Mouse (Mus musculus): ENCODE measurements around the gene Fam208a. TPM values are rescaled to one million over a fixed set of nuclear protein-coding genes. Genes with fewer than 3 reads are reported as not detected.

Gene Fam208a
- total and polyA plus RNA-seq, 3 experiments: 4.4 to 11.4 (median 8.2) TPM

- Histone ChIP-seq H3K27ac (ENCODE audit: insufficient read depth, low read depth) (no peak overlapping the region), H3K4me1 (ENCODE audit: control insufficient read depth in 1 of 2, insufficient read depth in 2 of 2) (no peaks in the 10 kb centered on the region), H3K9me3 (replicated peaks; ENCODE audit: low read length) (peaks cover 2% of the 10 kb centered on the region), H3K27me3 (replicated peaks) (no peaks in the 10 kb centered on the region), H3K4me3 (replicated peaks in 1 of 3; ENCODE audit: low read depth in 2 of 3, low read length in 2 of 3, poor library complexity in 1 of 3) (no peak overlapping the region), H3K79me2 (replicated peaks; ENCODE audit: control insufficient read depth, extremely low read depth, insufficient read depth, poor library complexity, severe bottlenecking) (no peaks in the 10 kb centered on the region), H3K36me3 (replicated peaks in 1 of 2; ENCODE audit: control insufficient read depth in 1 of 2, insufficient read depth in 1 of 2, low read length in 1 of 2) (no peaks in the 10 kb centered on the region), H3K4me2 (ENCODE audit: insufficient read depth, low read depth, poor library complexity, severe bottlenecking) (no peak overlapping the region), H3K9ac (ENCODE audit: insufficient read depth, low read depth) (no peak overlapping the region)
- dilution Hi-C loops (cut with MboI; ENCODE audit: extremely low pct_ligation_motif_present, extremely low pct_unique_long_range_greater_than_20kb, low sequenced_read_pairs): no loop called here
- in situ Hi-C loops (cut with MboI; ENCODE audit: low pct_ligation_motif_present, low pct_unique_long_range_greater_than_20kb, low sequenced_read_pairs): no loop called here
- TF ChIP-seq JUN (IDR thresholded peaks at IDR 0.05; ENCODE audit: insufficient read depth, low read depth, low read length) (peak; percentile 63), EP300 (IDR thresholded peaks at IDR 0.05; ENCODE audit: low read length) (peak; percentile 77), JUND (conservative IDR thresholded peaks at IDR 0.05; ENCODE audit: low read depth, low read length) (peak; percentile 70), RCOR1 (conservative IDR thresholded peaks at IDR 0.05; ENCODE audit: low read depth, low read length) (peak; percentile 60; the same call in 1 of the 2 replicates), CHD2 (IDR thresholded peaks at IDR 0.05; ENCODE audit: low read length) (no peak), MAZ (IDR thresholded peaks at IDR 0.05; ENCODE audit: low read depth, low read length) (no peak), HCFC1 (IDR thresholded peaks at IDR 0.05; ENCODE audit: low read depth, low read length) (no peak), MYC (IDR thresholded peaks at IDR 0.05; ENCODE audit: low read depth, low read length) (no peak), POLR2A (IDR thresholded peaks at IDR 0.05; ENCODE audit: low read depth, low read length) (no peak), CHD1 (IDR thresholded peaks at IDR 0.05; ENCODE audit: low read depth, low read length) (no peak), NRF1 (IDR thresholded peaks at IDR 0.05; ENCODE audit: low read depth, low read length) (no peak), ZNF384 (IDR thresholded peaks at IDR 0.05; ENCODE audit: low read depth, low read length) (no peak), ELF1 (IDR thresholded peaks at IDR 0.05; ENCODE audit: low read depth, low read length) (no peak), ZC3H11A (IDR thresholded peaks at IDR 0.05; ENCODE audit: low read depth, low read length) (no peak), PAX5 (IDR thresholded peaks at IDR 0.05; ENCODE audit: low read length) (no peak), TCF12 (IDR thresholded peaks at IDR 0.05; ENCODE audit: low read depth, low read length) (0 out of 2 replicates have a peak, but pooled peaks have one; percentile 18), IRF4 (IDR thresholded peaks at IDR 0.05; ENCODE audit: low read depth, low read length) (peak; percentile 86), BHLHE40 (IDR thresholded peaks at IDR 0.05; ENCODE audit: low read depth, low read length) (peak; percentile 70), MEF2A (IDR thresholded peaks at IDR 0.05; ENCODE audit: borderline replicate concordance, low read depth, low read length) (0 out of 2 replicates have a peak, but pooled peaks have one; percentile 34), CTCF (conservative IDR thresholded peaks at IDR 0.05 in 1 of 2, IDR thresholded peaks at IDR 0.05 in 1 of 2; ENCODE audit: low read depth in 2 of 2, low read length in 2 of 2) (no peak)
- DNase-seq (ENCODE audit: extremely low read depth): no peak
Measured at GRCm38 (mm10) chr14:27384143-27384542, 44.5 kb upstream of the Fam208a start.

GRCm38 (mm10) chr14:27388616-27389015, 40.0 kb upstream of the Fam208a start:
- no peak overlapping the region for H3K4me2 ChIP-seq (ENCODE audit: insufficient read depth, low read depth, poor library complexity, severe bottlenecking)
- no peaks in the 10 kb centered on the region for H3K36me3 ChIP-seq (replicated peaks in 1 of 2; ENCODE audit: control insufficient read depth in 1 of 2, insufficient read depth in 1 of 2, low read length in 1 of 2)
- dilution Hi-C loops (cut with MboI; ENCODE audit: extremely low pct_ligation_motif_present, extremely low pct_unique_long_range_greater_than_20kb, low sequenced_read_pairs) (no loop called here), in situ Hi-C loops (cut with MboI; ENCODE audit: low pct_ligation_motif_present, low pct_unique_long_range_greater_than_20kb, low sequenced_read_pairs) (no loop called here)
- TF ChIP-seq IRF4 (IDR thresholded peaks at IDR 0.05; ENCODE audit: low read depth, low read length) (no peak), HCFC1 (IDR thresholded peaks at IDR 0.05; ENCODE audit: low read depth, low read length) (no peak)
- no peak overlapping the region for H3K4me3 ChIP-seq (replicated peaks in 1 of 3; ENCODE audit: low read depth in 2 of 3, low read length in 2 of 3, poor library complexity in 1 of 3)
- no peak overlapping the region for H3K9ac ChIP-seq (ENCODE audit: insufficient read depth, low read depth)
- H3K9me3 ChIP-seq (replicated peaks; ENCODE audit: low read length): peaks cover under 1% of the 10 kb centered on the region
- no peaks in the 10 kb centered on the region for H3K27me3 ChIP-seq (replicated peaks)
- no peak for DNase-seq (ENCODE audit: extremely low read depth)
- H3K79me2 ChIP-seq (replicated peaks; ENCODE audit: control insufficient read depth, extremely low read depth, insufficient read depth, poor library complexity, severe bottlenecking): no peaks in the 10 kb centered on the region
- peaks cover 0 to 6% of the 10 kb centered on the region in 2 experiments; a peak in 1 of 4 replicates for H3K4me1 ChIP-seq (ENCODE audit: control insufficient read depth in 1 of 2, insufficient read depth in 2 of 2)
- no peak overlapping the region for H3K27ac ChIP-seq (ENCODE audit: insufficient read depth, low read depth)

Measured in CH12.LX (cell line).